Mouse (Mus musculus): Measurements from ENCODE around the gene Mrc2. TPM values are rescaled to one million over a fixed set of nuclear protein-coding genes. Genes with fewer than 3 reads are reported as not detected.

Mrc2 gene
- total and polyA plus RNA-seq, 2 experiments from 2014 or later = 3.0 to 22.6 TPM

- no peaks in the 10 kb centered on the region for H3K27me3 ChIP-seq (ENCODE audit: control insufficient read depth, insufficient read depth, low read length)
- DNase-seq (ENCODE audit: low spot score) = no peak
- ATAC-seq (ENCODE audit: insufficient read depth, low read depth) = no peak
- H3K9ac ChIP-seq (replicated peaks; ENCODE audit: low read depth, low read length) = no peak overlapping the region
- no peaks in the 10 kb centered on the region for H3K36me3 ChIP-seq (replicated peaks; ENCODE audit: control insufficient read depth, insufficient read depth, low read length)
- no peaks in the 10 kb centered on the region for H3K9me3 ChIP-seq (replicated peaks; ENCODE audit: control insufficient read depth, low read length)
- no peak overlapping the region for H3K4me2 ChIP-seq (ENCODE audit: low read depth, low read length)
- 75% methylated on average over 8 of the region's 8 CpGs for WGBS
- no peak overlapping the region for H3K4me3 ChIP-seq (ENCODE audit: low read depth, low read length)
- TF ChIP-seq CTCF (IDR thresholded peaks at IDR 0.05; ENCODE audit: low read depth) = no peak
- no peak for TF ChIP-seq EP300 (IDR thresholded peaks at IDR 0.05; ENCODE audit: low read depth)
- no peak overlapping the region for H3K27ac ChIP-seq (ENCODE audit: low read depth)
- peaks cover 23% of the 10 kb centered on the region for H3K4me1 ChIP-seq (ENCODE audit: control insufficient read depth, insufficient read depth)
Observed at GRCm38 (mm10) chr11:105352152-105352551, 59.7 kb downstream of the Mrc2 start.

GRCm38 (mm10) chr11:105352954-105353890, 60.8 kb downstream of the Mrc2 start:
- WGBS = 18% methylated on average over 9 of the region's 9 CpGs
- no peak for TF ChIP-seq CTCF (IDR thresholded peaks at IDR 0.05; ENCODE audit: low read depth)
- TF ChIP-seq EP300 (IDR thresholded peaks at IDR 0.05; ENCODE audit: low read depth) = no peak
- no peak overlapping the region for H3K9ac ChIP-seq (replicated peaks; ENCODE audit: low read depth, low read length)
- ATAC-seq (ENCODE audit: insufficient read depth, low read depth) (peak; percentile 65), DNase-seq (ENCODE audit: low spot score) (peak; percentile 87)
- H3K4me1 ChIP-seq (ENCODE audit: control insufficient read depth, insufficient read depth) = peaks cover 23% of the 10 kb centered on the region
- H3K36me3 ChIP-seq (replicated peaks; ENCODE audit: control insufficient read depth, insufficient read depth, low read length) = no peaks in the 10 kb centered on the region
- H3K27ac ChIP-seq (ENCODE audit: low read depth) = peak overlapping the region; percentile 32; the same call in 1 of the 2 replicates
- H3K9me3 ChIP-seq (replicated peaks; ENCODE audit: control insufficient read depth, low read length) = no peaks in the 10 kb centered on the region
- no peak overlapping the region for H3K4me2 ChIP-seq (ENCODE audit: low read depth, low read length)
- H3K4me3 ChIP-seq (ENCODE audit: low read depth, low read length) = no peak overlapping the region
- no peaks in the 10 kb centered on the region for H3K27me3 ChIP-seq (ENCODE audit: control insufficient read depth, insufficient read depth, low read length)

GRCm38 (mm10) chr11:105353891-105354280, 61.4 kb downstream of the Mrc2 start:
- Histone ChIP-seq H3K9me3 (replicated peaks; ENCODE audit: control insufficient read depth, low read length) (no peaks in the 10 kb centered on the region), H3K4me3 (ENCODE audit: low read depth, low read length) (no peak overlapping the region), H3K27me3 (ENCODE audit: control insufficient read depth, insufficient read depth, low read length) (no peaks in the 10 kb centered on the region), H3K36me3 (replicated peaks; ENCODE audit: control insufficient read depth, insufficient read depth, low read length) (no peaks in the 10 kb centered on the region), H3K27ac (ENCODE audit: low read depth) (no peak overlapping the region), H3K4me1 (ENCODE audit: control insufficient read depth, insufficient read depth) (peaks cover 23% of the 10 kb centered on the region), H3K4me2 (ENCODE audit: low read depth, low read length) (no peak overlapping the region), H3K9ac (replicated peaks; ENCODE audit: low read depth, low read length) (no peak overlapping the region)
- DNase-seq (ENCODE audit: low spot score) (no peak), ATAC-seq (ENCODE audit: insufficient read depth, low read depth) (no peak)
- 88% methylated on average over 4 of the region's 4 CpGs for WGBS
- no peak for TF ChIP-seq EP300 (IDR thresholded peaks at IDR 0.05; ENCODE audit: low read depth)
- TF ChIP-seq CTCF (IDR thresholded peaks at IDR 0.05; ENCODE audit: low read depth) = no peak

GRCm38 (mm10) chr11:105356301-105356700, 63.9 kb downstream of the Mrc2 start:
- ATAC-seq (ENCODE audit: insufficient read depth, low read depth) = no peak

GRCm38 (mm10) chr11:105362041-105362765, 69.8 kb downstream of the Mrc2 start:
- no peak overlapping the region for H3K9ac ChIP-seq (replicated peaks; ENCODE audit: low read depth, low read length)
- no peaks in the 10 kb centered on the region for H3K36me3 ChIP-seq (replicated peaks; ENCODE audit: control insufficient read depth, insufficient read depth, low read length)
- TF ChIP-seq EP300 (IDR thresholded peaks at IDR 0.05; ENCODE audit: low read depth) = no peak
- no peak for TF ChIP-seq CTCF (IDR thresholded peaks at IDR 0.05; ENCODE audit: low read depth)
- DNase-seq (ENCODE audit: low spot score) = no peak
- no peak overlapping the region for H3K4me3 ChIP-seq (ENCODE audit: low read depth, low read length)
- no peak overlapping the region for H3K4me2 ChIP-seq (ENCODE audit: low read depth, low read length)
- ATAC-seq (ENCODE audit: insufficient read depth, low read depth) = no peak; the same call in 1 of the 2 replicates
- no peaks in the 10 kb centered on the region for H3K9me3 ChIP-seq (replicated peaks; ENCODE audit: control insufficient read depth, low read length)
- H3K4me1 ChIP-seq (ENCODE audit: control insufficient read depth, insufficient read depth) = peaks cover 19% of the 10 kb centered on the region
- no peak overlapping the region for H3K27ac ChIP-seq (ENCODE audit: low read depth)
- H3K27me3 ChIP-seq (ENCODE audit: control insufficient read depth, insufficient read depth, low read length) = no peaks in the 10 kb centered on the region
- 61% methylated on average over 4 of the region's 4 CpGs for WGBS

More at GRCm38 (mm10) chr11:105356301-105356700, 63.9 kb downstream of the Mrc2 start:
- WGBS = 45% methylated on average over 7 of the region's 7 CpGs
- no peak for TF ChIP-seq CTCF (IDR thresholded peaks at IDR 0.05; ENCODE audit: low read depth)
- TF ChIP-seq EP300 (IDR thresholded peaks at IDR 0.05; ENCODE audit: low read depth) = no peak
- H3K9ac ChIP-seq (replicated peaks; ENCODE audit: low read depth, low read length) = no peak overlapping the region
- H3K4me3 ChIP-seq (ENCODE audit: low read depth, low read length) = no peak overlapping the region
- no peak overlapping the region for H3K4me2 ChIP-seq (ENCODE audit: low read depth, low read length)
- H3K9me3 ChIP-seq (replicated peaks; ENCODE audit: control insufficient read depth, low read length) = no peaks in the 10 kb centered on the region
- peak overlapping the region; percentile 38 for H3K27ac ChIP-seq (ENCODE audit: low read depth)
- no peak for DNase-seq (ENCODE audit: low spot score)
- H3K27me3 ChIP-seq (ENCODE audit: control insufficient read depth, insufficient read depth, low read length) = no peaks in the 10 kb centered on the region
- H3K36me3 ChIP-seq (replicated peaks; ENCODE audit: control insufficient read depth, insufficient read depth, low read length) = no peaks in the 10 kb centered on the region
- peaks cover 23% of the 10 kb centered on the region for H3K4me1 ChIP-seq (ENCODE audit: control insufficient read depth, insufficient read depth)
